Mouse (Mus musculus): ENCODE data around the gene Dalrd3.

GRCm38 (mm10) chr9:108570207-108570896 lies 666 bp downstream of the Dalrd3 start:
- TF ChIP-seq POLR2A (IDR thresholded peaks at IDR 0.05; ENCODE audit: insufficient read depth, low read depth, low read length) (no peak), CTCF (IDR thresholded peaks at IDR 0.05; ENCODE audit: insufficient read depth, low read depth, low read length) (peak; percentile 26; the same call in 1 of the 2 replicates)
